Mouse (Mus musculus): ENCODE data around the gene Cnppd1. TPM values are rescaled to one million over a fixed set of nuclear protein-coding genes. Genes with fewer than 3 reads are reported as not detected.

The Cnppd1 gene
- polyA plus RNA-seq, 1 experiment: 44.3 TPM

GRCm38 (mm10) chr1:75133421-75134207 is 8.9 kb downstream of the Cnppd1 start, which contains the start of gene Slc23a3:
Gene Slc23a3 (minus strand): TSS chr1:75133890.
- Histone ChIP-seq H3K27me3 (ENCODE audit: control insufficient read depth, insufficient read depth, low read length) (no peaks in the 10 kb centered on the region), H3K4me3 (ENCODE audit: control insufficient read depth, low read depth, low read length) (no peak within 1 kb of the TSS), H3K27ac (ENCODE audit: control insufficient read depth, insufficient read depth, low read depth, low read length) (no peak within 1 kb of the TSS), H3K4me1 (ENCODE audit: control insufficient read depth, insufficient read depth, low read length) (no peaks in the 10 kb centered on the region), H3K36me3 (ENCODE audit: control insufficient read depth, insufficient read depth, low read length) (no peaks in the 10 kb centered on the region)
- TF ChIP-seq CTCF (IDR thresholded peaks at IDR 0.05; ENCODE audit: control insufficient read depth, insufficient read depth, insufficient replicate concordance, low read depth, low read length): no peak
- TF ChIP-seq POLR2A (IDR thresholded peaks at IDR 0.05; ENCODE audit: control insufficient read depth, low read depth, low read length): no peak

DNA sequence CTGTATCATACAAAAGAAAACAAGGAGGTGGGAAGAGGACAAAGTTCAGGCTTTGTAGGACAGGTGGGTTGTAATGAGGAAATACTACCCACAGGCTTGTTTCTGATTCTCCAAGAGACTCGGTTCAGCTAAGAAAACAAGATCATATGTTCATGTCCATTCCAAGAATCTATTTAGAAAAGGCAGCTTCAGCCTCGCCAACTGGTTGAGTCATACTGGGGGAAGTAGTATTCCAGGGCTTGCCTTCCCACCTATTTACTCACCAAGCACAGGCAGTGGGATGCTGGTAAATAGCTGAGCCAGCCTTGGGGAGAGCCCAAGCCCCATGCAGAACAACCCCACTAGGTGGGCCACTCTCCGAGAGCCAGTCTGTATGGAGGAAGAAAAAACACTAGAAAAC is 13.9 kb downstream of the Cnppd1 start:
- H3K27ac ChIP-seq (ENCODE audit: control insufficient read depth, insufficient read depth, low read depth, low read length): no peak overlapping the region
- no peaks in the 10 kb centered on the region; the same call in 1 of the 2 replicates for H3K4me1 ChIP-seq (ENCODE audit: control insufficient read depth, insufficient read depth, low read length)
- H3K4me3 ChIP-seq (ENCODE audit: control insufficient read depth, low read depth, low read length): no peak overlapping the region
- H3K36me3 ChIP-seq (ENCODE audit: control insufficient read depth, insufficient read depth, low read length): no peaks in the 10 kb centered on the region
- H3K27me3 ChIP-seq (ENCODE audit: control insufficient read depth, insufficient read depth, low read length): no peaks in the 10 kb centered on the region
- TF ChIP-seq POLR2A (IDR thresholded peaks at IDR 0.05; ENCODE audit: control insufficient read depth, low read depth, low read length): no peak
- no peak for TF ChIP-seq CTCF (IDR thresholded peaks at IDR 0.05; ENCODE audit: control insufficient read depth, insufficient read depth, insufficient replicate concordance, low read depth, low read length)

- Histone ChIP-seq H3K27me3 (ENCODE audit: control insufficient read depth, insufficient read depth, low read length) (no peaks in the 10 kb centered on the region), H3K36me3 (ENCODE audit: control insufficient read depth, insufficient read depth, low read length) (no peaks in the 10 kb centered on the region), H3K4me3 (ENCODE audit: control insufficient read depth, low read depth, low read length) (no peak overlapping the region; the same call in 1 of the 2 replicates), H3K4me1 (ENCODE audit: control insufficient read depth, insufficient read depth, low read length) (no peaks in the 10 kb centered on the region; the same call in 1 of the 2 replicates), H3K27ac (ENCODE audit: control insufficient read depth, insufficient read depth, low read depth, low read length) (0 out of 2 replicates have a peak overlapping the region, but pooled peaks have one; percentile 3)
- TF ChIP-seq POLR2A (IDR thresholded peaks at IDR 0.05; ENCODE audit: control insufficient read depth, low read depth, low read length) (no peak), CTCF (IDR thresholded peaks at IDR 0.05; ENCODE audit: control insufficient read depth, insufficient read depth, insufficient replicate concordance, low read depth, low read length) (no peak)
Observed at GRCm38 (mm10) chr1:75125418-75125817, 17.1 kb downstream of the Cnppd1 start.

GRCm38 (mm10) chr1:75124346-75125321 is 17.9 kb downstream of the Cnppd1 start, which contains the start of gene Nhej1:
Gene Nhej1 (minus strand): TSS chr1:75125200.
- TF ChIP-seq CTCF (IDR thresholded peaks at IDR 0.05; ENCODE audit: control insufficient read depth, insufficient read depth, insufficient replicate concordance, low read depth, low read length) (peak; percentile 76; the same call in 1 of the 2 replicates), POLR2A (IDR thresholded peaks at IDR 0.05; ENCODE audit: control insufficient read depth, low read depth, low read length) (peak; percentile 78)
- peak within 1 kb of the TSS; percentile 93 for H3K4me3 ChIP-seq (ENCODE audit: control insufficient read depth, low read depth, low read length)
- no peaks in the 10 kb centered on the region for H3K27me3 ChIP-seq (ENCODE audit: control insufficient read depth, insufficient read depth, low read length)
- H3K27ac ChIP-seq (ENCODE audit: control insufficient read depth, insufficient read depth, low read depth, low read length): peak within 1 kb of the TSS; percentile 89
- no peaks in the 10 kb centered on the region; the same call in 1 of the 2 replicates for H3K4me1 ChIP-seq (ENCODE audit: control insufficient read depth, insufficient read depth, low read length)
- no peaks in the 10 kb centered on the region for H3K36me3 ChIP-seq (ENCODE audit: control insufficient read depth, insufficient read depth, low read length)

DNA sequence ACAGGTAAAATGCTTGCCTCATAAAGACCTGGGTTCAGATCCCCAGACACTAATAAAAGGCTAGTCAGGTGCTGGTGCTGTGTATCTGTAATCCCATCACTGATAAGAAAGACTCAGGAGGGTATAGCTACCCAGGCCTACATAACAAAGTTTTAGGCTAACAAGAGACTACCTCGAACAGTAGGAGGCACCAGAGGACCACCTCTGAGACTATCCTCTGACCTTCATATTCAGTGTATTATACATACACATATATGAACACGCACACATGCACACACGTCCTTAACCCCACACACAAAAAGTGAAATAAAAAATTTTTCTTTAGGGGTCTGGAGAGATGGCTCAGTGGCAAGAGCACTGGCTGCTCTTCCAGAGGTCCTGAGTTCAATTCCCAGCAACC is 20.3 kb downstream of the Cnppd1 start:
- no peaks in the 10 kb centered on the region; the same call in 1 of the 2 replicates for H3K4me1 ChIP-seq (ENCODE audit: control insufficient read depth, insufficient read depth, low read length)
- H3K27me3 ChIP-seq (ENCODE audit: control insufficient read depth, insufficient read depth, low read length): no peaks in the 10 kb centered on the region
- no peak for TF ChIP-seq CTCF (IDR thresholded peaks at IDR 0.05; ENCODE audit: control insufficient read depth, insufficient read depth, insufficient replicate concordance, low read depth, low read length)
- TF ChIP-seq POLR2A (IDR thresholded peaks at IDR 0.05; ENCODE audit: control insufficient read depth, low read depth, low read length): no peak
- H3K36me3 ChIP-seq (ENCODE audit: control insufficient read depth, insufficient read depth, low read length): no peaks in the 10 kb centered on the region
- no peak overlapping the region for H3K4me3 ChIP-seq (ENCODE audit: control insufficient read depth, low read depth, low read length)
- no peak overlapping the region for H3K27ac ChIP-seq (ENCODE audit: control insufficient read depth, insufficient read depth, low read depth, low read length)

Other genes with a start within 250 kb of the Cnppd1 start
- gene Cryba2, start 249.6 kb downstream of the Cnppd1 start, polyA plus RNA-seq (2012; rRNA removed): 1.8 and 2.0 TPM in 2 replicates
- 204 and 212 TPM in 2 replicates for gene Cfap65, start 207.1 kb downstream of the Cnppd1 start, polyA plus RNA-seq (2012; rRNA removed)
- gene Ihh, start 191.0 kb downstream of the Cnppd1 start, polyA plus RNA-seq (2012; rRNA removed): 0.43 and 0.94 TPM in 2 replicates
- 7.7 and 7.9 TPM in 2 replicates for gene Nhej1, start 17.5 kb downstream of the Cnppd1 start, polyA plus RNA-seq (2012; rRNA removed)
- not detected in 2 replicates for gene Slc23a3, start 8.8 kb downstream of the Cnppd1 start, polyA plus RNA-seq (2012; rRNA removed)
- gene Retreg2, start 67 bp upstream of the Cnppd1 start, polyA plus RNA-seq (2012; rRNA removed): 211 and 215 TPM in 2 replicates
- gene Zfand2b, start 25.9 kb upstream of the Cnppd1 start, polyA plus RNA-seq (2012; rRNA removed): 7.1 and 7.4 TPM in 2 replicates
- gene Abcb6, start 37.7 kb upstream of the Cnppd1 start, polyA plus RNA-seq (2012; rRNA removed): 34.2 and 36.6 TPM in 2 replicates
- gene Ankzf1, start 49.4 kb upstream of the Cnppd1 start, polyA plus RNA-seq (2012; rRNA removed): 5.4 and 6.2 TPM in 2 replicates
- gene Atg9a, start 49.5 kb upstream of the Cnppd1 start, polyA plus RNA-seq (2012; rRNA removed): 529 TPM in 2 replicates
- 117 and 129 TPM in 2 replicates for gene Glb1l, start 68.1 kb upstream of the Cnppd1 start, polyA plus RNA-seq (2012; rRNA removed)
- 205 and 207 TPM in 2 replicates for gene Stk16, start 68.1 kb upstream of the Cnppd1 start, polyA plus RNA-seq (2012; rRNA removed)
- 163 and 204 TPM in 2 replicates for gene Tuba4a, start 77.2 kb upstream of the Cnppd1 start, polyA plus RNA-seq (2012; rRNA removed)
- 10.2 and 12.7 TPM in 2 replicates for gene A630095N17Rik, start 89.4 kb upstream of the Cnppd1 start, polyA plus RNA-seq (2012; rRNA removed)
- 298 and 299 TPM in 2 replicates for gene Dnajb2, start 93.7 kb upstream of the Cnppd1 start, polyA plus RNA-seq (2012; rRNA removed)
- 0.41 and 0.49 TPM in 2 replicates for gene Ptprn, start 121.8 kb upstream of the Cnppd1 start, polyA plus RNA-seq (2012; rRNA removed)
- 0.20 TPM in 1 of 2 replicates, not detected in the other for gene Resp18, start 135.7 kb upstream of the Cnppd1 start, polyA plus RNA-seq (2012; rRNA removed)
- gene Dnpep, start 175.3 kb upstream of the Cnppd1 start, polyA plus RNA-seq (2012; rRNA removed): 158 and 175 TPM in 2 replicates
- 3.6 and 9.8 TPM in 2 replicates for gene Des, start 217.6 kb upstream of the Cnppd1 start, polyA plus RNA-seq (2012; rRNA removed)
- gene Speg, start 232.6 kb upstream of the Cnppd1 start, polyA plus RNA-seq (2012; rRNA removed): 1.4 and 5.8 TPM in 2 replicates